Mouse (Mus musculus): ENCODE results near the gene Tmem216. TPM values are rescaled to one million over a fixed set of nuclear protein-coding genes. Genes with fewer than 3 reads are reported as not detected.
"Not testable (repeated sequence)": the region's sequence is repeated elsewhere in the genome, so short reads cannot be mapped to it uniquely, and the experiment has no call there.

Tmem216 gene
- total RNA-seq, 4 experiments from 2014 or later, result 20.9 to 28.1 (median 23.5) TPM

DNA sequence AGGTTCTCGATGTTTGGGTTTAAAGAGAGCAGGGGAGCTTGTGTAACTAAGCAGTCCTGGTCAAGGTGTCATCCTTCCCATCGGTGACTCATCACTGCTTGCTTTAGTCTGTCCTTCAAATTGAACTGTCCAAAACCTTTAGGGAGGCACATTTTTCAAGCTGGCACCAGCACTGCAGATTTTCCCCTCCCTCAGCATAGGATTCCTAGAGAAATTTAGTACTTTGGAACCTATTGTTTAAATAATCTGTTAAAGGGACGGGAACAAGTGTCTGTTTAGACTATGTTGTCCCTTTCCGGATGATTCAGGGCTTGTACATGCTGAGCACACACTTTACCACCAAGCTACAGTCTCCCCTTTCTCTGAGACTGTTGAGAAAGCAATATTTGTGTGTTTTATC lies 9.2 kb upstream of the Tmem216 start:
- DNase-seq, result no peak

DNA sequence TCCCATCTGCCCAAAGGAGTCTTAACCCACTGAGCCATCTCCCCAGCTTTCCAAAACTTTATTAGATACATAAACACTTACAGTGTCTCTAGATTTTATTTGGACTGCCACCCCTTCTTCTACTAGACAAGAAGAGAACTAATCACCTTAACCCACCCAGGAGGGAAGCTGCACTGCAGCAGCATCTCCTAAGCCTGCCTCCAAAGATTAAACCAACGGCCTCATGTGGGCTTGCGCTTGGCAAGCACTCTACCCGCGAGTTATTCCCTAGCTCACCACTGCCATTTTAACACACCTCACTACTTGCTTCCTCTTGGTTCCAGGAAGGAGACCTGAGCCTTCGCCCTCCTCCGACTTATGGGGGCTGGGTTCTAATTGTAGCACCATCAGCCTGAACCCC lies 8.2 kb upstream of the Tmem216 start:
- no peak for DNase-seq

DNA sequence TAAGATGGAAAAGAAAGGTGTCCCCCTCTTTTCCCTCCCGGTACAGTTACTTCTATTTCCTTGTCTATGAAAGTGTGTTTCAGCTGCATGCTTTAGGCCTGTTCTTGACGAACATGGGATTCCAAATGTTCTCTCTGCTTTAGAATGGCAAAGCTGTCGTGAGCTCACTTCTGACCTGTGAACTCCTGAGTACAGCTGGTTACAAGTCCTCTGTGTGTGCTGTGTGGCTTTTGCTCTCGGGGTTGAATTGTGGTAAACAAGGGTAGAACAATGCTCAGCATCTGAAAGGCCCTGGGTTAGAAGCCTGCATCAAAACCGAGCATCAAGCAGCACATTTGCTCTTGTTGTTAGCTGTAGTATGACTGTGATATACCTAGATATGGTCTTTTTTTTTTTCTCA lies 6.3 kb upstream of the Tmem216 start:
- DNase-seq, result no peak

DNA sequence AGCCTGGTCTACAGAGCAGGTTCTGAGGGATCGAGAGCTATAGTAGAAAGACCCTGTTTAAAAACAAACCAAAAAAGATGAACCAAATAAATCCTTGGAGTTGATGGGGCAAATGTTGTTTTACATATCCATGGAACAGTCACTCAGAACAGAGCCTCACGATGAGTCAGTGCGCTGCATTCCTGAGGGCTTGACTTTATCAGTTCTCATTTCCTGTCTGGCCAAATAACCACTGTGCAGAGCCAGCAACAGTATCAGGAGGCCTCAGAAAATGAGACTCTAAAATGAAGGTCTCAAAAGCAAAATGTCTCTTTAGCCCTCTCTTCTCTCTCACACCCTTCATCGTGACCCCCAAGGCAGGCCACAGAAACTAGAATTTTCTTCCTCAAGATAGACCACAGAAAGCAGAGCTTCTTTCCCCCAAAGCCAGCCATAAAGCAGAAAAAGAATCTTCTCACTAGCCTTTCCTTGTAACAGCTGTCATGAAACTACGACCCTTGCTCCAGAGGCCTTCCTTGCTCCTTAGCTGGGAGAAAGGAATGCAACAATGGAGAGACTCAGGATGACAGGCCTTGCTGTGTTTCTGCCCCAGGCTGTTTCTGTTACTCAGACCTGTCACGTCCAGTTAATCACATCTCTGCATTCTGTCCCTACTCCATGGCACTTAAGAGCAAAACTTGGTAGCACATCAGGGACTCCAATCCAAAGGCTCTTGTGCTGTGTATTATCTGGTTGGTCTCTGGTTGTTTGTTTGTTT lies 5.7 kb upstream of the Tmem216 start:
- peak; percentile 29 for DNase-seq

DNA sequence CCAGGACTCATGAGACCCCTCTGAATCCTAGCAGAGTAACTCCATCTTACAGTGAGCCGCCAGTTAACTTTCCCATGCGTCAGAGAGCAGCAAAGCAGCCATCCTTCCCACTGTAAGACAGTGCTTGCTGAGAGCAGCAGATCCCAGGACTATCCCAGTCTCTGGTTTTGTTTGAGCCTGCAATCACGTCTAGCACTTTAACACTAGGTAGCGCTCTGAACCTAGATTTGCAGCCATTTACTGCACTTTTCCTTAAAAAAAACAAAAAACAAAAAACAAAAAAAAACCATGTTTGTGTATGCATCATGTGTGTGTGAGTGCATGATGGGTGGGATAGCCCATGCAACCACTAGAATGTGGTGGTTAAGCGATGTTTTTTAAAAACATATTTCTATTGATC lies 4.1 kb upstream of the Tmem216 start:
- no peak for DNase-seq

DNA sequence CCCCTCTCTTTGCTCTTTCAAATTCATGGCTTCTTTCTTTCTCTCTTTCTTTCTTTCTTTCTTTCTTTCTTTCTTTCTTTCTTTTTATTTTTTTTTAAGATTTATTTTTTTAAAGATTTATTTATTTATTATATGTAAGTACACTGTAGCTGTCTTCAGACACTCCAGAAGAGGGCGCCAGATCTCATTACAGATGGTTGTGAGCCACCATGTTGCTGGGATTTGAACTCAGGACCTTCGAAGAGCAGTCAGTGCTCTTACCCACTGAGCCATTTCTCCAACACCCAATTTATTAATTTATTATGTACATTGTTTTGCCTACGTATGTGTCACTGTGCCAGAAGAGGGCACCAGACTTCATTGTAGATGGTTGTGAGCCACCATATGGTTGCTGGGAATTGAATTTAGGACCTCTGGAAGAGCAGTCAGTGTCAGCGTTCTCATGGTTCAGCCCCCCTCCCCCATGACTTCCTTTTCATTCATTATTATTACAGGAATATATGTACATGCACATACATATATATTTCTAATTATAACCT lies 1.9 kb upstream of the Tmem216 start:
- DNase-seq, result not testable (repeated sequence)

DNA sequence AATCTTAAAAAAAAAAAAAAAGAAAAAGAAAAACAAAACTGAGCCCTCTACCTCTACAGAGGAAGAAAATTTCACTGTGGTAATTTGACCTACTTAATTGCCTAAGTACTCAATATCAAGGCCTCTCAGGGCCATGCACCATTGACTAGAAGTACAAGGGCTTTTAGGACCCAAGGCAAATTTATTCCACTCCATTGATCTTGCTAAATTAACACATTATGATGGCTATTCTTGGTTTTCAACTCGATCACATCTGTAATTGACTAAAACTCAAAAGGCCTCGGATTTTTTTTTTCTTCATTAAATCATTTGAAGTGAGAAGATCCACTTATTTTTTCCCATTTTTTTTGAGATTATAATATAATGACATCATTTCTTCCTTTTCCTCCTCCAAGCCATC lies 1.4 kb upstream of the Tmem216 start:
- no peak for DNase-seq

DNA sequence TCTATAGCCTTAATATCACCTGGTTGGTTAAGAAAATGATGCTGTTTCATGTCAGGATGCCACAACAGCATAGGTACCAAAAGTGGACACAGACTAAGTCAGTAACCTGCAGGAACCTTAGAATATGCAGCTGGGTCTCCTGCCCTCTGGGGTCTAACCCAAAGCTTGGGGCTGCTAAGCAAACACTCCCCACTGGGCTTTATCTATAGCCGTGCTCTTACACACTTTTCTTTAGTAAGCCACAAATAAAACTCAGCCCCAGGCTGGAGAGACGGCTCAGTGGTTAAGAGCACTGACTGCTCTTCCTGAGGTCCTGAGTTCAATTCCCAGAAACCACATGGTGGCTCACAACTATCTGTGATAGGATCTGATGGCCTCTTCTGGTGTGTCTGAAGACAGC lies 963 bp upstream of the Tmem216 start:
- DNase-seq, result no peak

DNA sequence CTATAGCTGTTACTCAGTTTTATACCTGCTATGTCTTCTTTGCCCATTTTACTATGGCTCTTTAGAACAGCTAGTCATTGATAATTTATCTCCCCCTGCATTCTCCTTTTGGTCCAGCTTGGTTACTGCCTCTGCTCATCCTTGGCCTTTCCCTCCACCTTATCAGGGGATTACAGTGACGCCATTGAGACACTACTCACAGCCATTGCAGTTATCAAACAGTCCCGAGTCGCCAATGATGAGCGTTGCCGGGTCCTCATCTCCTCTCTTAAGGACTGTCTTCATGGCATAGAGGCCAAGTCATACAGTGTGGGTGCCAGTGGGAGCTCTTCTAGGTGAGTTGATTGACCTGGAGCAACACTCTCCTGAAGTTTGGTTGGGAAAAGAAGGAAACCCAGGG lies 16.6 kb downstream of the Tmem216 start:
- no peak for DNase-seq

DNA sequence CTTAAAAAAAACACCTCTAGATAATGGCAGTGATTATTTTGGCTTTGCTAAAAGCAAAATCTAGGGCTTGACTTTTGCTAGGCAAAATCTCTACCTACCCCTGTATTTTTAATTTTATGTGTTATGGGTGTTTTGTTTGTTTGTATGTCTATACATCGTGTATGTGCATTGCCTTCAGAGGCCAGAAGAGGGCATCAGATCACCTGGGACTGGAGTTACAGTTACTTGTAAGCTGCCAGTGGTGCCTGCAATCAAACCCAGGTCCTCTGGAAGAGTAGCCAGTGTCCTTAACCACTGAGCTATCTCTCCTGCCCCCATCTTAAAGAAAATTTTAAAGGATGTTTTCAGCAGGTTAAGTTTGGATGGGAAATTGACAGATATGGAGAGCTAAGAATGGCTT lies 26.0 kb downstream of the Tmem216 start:
- no peak for DNase-seq

DNA sequence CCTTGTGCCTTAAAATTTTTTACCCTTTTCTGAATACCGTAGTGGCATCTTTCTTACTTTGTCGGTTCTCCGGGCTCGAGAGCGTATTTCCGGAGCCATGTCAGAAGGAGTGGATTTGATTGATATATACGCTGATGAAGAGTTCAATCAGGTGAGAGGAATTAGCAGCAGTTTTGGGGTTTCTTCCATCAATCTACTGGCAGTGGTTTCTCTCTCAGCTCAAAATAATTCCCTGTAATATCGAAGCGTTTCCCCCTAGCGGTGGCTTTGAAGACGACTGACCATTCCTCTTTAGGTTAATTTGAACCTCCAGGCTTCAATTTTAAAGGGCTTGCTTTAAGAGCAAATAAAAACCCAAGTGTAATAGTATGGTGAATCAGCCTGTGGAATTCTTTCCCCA lies 30.1 kb downstream of the Tmem216 start, which contains the start of gene Sdhaf2:
Sdhaf2 (minus strand) TSS at position 233 of the 400 bp plus-strand sequence.
- DNase-seq, result no peak

DNA sequence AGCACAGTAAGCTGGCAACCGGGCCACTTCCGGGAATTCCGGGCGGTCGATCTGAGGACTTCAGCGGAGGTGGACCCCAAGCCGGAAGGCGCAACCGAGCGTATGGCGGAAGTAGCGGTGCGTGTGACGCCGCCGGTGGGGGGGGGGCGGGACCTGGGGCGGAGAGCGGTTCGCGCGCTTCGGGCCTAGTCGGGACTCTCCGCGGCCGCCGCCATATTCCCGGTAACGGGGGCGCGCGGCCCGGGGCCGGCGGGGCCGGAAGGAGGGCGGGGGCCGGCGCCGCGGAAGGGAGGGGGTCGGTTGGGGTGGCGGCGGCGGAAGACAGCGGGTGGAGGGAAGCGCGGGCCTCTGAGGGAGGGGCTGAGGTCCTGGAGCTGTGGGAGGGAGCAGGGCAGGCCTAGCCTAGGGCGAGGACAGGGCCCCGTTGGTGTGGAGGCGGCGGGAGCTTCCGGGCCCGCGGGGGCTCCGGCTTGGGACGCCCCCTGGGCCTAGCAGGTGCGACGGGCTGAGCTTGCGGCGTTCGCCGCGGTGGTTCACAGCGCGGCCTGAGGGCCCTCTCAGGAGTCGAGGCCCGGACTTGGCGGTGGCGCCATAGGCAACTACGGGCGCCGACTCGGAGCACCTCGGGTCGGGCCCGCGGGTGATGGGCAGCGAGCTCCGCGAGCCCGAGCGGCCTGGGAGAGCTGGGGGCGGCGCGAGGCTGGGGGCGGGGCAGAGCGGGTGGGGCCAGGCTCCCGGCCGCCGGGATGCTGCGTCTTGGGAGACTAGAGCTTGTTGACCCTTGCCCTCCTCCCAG lies 30.7 kb downstream of the Tmem216 start, which contains the start of gene Cpsf7:
Cpsf7 (plus strand) TSS at position 161 of the 796 bp plus-strand sequence.
- DNase-seq, result peak; percentile 89

DNA sequence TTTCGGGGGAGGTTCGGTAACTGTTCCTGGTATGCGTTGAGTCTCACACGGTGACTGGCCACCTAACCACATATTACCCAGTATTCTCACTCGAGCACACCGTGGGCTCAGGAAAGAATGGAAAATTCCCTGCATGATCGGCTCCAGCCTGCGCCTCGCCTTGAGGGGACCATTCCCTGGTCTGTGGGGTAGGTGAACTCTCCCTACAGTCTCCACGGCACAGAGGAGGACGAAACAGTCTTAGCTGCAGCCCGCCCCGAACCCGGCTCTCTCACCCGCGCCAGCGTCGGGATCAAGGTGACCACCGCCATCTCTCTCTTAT lies 31.3 kb downstream of the Tmem216 start:
- no peak for DNase-seq

DNA sequence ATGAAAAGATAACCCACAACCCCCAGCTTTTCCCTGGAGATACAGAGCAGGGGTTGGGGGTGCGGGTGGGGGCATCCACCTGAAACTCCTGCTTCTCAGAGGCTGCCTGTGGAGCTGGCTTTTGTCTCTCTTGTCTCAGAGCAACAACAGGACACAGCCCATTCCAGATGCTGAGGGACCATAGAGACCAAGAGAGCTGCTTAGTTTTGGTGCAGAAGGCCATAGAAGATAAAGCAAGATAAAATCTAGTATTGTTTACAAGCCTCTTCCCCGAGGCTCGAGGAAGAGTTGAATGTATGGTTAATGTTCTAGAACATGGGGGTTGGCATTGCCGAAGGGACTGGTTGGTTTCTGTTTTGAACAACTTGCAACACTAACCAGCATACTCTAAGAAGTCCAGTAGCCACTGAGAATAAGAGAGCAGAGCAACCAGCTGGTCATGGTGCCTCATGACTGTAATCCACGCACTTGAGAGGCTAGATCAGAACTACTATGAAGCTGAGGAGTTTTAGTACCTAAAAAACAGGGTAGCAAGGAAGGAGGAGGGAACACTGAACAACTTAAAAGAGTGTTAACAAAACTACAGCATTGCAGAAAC lies 32.5 kb downstream of the Tmem216 start:
- DNase-seq, result no peak

DNA sequence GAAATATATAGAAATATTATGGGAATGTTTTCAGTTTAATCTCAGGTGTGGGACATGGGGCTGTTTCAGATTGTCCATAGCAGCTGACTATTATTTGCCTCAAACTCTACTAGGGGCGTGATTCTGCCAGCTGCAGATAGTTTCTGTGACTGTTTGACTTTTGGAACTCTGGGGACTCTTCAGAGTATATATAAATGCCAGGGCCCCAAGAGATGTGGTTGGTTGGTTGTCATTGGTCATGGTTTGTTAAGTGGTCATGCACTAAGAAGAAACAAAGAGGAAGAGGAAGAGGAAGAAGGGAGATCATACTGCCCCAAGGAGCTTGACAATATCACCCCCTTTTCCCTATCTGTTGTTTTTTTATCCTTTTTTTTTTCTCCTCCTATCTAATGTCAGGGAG lies 34.1 kb downstream of the Tmem216 start:
- DNase-seq, result no peak

DNA sequence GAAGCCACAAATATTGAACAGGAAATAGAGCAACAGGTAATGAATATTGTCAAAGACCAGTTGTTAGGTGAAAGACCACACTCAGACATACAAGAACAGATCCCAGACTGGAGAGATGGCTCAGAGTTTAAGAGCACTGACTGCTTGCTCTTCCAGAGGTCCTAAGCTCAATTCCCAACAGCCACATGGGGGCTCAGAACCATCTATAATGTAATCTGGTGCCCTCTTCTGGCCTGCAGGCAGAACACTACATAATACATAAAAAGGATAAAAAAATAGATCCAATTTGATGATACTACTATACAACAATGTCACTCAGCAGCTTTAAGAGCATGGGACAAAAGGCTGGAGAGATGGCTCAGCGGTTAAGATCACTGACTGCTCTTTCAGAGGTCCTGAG lies 35.7 kb downstream of the Tmem216 start:
- DNase-seq, result no peak

DNA sequence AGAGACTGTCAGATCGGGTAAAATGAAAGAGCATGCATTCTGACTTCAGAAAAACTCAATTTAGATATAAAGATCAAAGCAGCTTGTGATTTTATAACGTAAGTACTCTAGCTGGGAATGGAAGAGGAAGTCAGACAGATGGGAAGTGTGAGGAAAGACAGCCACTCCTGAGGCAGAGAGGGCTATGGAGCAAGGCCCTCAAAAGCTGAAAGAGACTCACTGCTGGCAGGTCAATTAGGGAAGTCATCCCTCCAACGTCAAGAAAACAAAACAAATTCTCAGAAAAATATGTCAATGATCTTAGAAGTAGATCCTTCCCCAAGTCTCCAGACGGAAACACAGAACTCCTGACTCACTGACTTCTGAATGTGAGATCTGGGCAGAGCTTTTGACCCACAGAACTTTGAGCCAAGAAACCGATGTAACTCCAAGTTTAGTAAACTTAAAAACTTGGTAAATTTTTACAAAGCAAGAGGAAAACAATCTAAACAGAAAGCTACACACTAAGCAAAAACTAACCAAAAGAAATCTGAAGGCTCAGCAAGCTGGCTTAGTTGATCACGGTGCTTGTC lies 45.2 kb downstream of the Tmem216 start:
- DNase-seq, result no peak

DNA sequence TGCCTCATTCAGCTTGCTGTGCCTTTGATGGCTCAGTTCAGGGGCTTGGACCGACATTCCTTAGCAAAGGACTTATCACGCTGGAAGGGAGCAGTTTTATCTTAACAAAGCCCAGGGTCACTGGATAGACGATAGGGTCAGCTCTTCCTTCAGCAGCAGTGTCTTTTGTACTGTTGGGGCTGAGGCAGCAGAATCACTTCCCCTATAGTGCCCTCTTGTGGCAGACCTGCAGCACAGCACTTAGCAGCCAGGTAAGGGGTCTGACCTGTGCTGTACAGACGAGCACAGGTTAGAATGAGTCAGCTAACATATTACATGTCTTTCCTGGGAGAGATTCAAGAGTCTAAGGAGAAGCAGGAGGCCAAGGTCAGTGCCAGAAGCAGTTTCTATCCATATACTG lies 53.5 kb downstream of the Tmem216 start:
- no peak for DNase-seq

DNA sequence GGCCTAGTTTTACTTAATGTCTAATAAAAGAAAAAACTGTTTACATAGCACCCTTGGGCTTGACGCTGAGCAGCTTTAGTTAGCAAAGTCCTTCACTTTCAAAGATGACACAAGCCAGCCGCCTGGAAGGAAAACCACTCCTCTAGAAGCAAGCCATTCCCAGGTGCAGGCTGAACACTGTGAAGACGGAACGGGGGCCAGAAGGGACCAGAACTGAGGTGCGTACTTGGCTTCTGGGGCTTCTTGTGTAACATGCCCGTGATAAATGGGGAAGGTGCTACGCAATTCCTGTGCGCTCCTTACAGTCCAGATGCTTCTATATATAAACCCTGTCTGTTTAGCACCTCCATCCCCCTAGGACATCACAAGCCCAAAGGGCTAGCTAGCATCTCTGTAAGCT lies 55.5 kb downstream of the Tmem216 start:
- DNase-seq, result no peak

DNA sequence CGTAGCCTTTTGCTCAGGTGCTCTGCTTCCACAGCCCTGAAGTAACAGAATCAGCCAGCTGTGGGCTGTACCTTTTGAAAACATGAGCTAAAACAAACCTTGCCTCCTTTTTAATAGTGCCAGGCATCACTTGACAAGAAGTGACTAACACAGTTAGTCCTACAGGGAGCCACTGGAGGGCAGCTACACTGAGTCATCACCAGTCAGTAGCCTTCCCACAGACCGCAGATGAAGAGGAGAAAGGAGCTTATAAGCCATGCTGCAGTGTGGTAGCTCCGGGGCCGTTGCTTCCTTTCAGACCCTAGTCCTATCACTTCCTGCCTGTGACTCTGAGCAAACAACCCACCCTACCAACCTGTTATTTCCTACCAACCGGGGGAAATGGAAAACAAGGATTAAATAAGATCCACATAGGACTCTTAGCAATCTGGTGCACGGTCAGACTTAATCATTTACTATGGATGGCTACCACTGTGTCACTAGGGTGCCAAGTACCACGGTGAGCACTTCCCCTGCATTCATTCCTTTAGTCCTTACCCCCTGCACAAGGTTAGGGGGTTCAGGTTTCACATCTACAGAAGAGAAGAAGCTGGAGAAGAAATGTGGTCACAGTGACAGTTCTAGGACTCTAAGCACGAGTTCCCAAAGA lies 58.4 kb downstream of the Tmem216 start:
- DNase-seq, result no peak

DNA sequence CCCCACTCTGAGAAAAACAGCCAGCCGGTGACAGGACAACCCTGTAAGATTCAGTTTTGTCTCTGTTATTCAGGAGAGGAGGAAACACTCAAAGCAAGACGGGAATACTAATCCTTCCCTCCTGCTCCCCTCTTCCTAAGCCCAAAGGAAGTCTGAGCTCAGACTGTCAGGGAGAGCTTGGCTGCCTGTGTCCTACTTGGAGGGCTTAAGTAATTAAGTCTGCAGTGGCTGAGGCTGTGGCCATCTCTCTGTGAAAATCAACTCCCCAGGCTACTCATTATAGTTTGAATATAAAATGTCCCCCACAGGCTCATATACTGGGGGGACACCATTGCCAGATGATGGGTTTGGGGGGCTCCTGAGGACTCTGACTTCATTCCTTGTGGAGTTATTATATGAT lies 59.1 kb downstream of the Tmem216 start:
- no peak for DNase-seq

DNA sequence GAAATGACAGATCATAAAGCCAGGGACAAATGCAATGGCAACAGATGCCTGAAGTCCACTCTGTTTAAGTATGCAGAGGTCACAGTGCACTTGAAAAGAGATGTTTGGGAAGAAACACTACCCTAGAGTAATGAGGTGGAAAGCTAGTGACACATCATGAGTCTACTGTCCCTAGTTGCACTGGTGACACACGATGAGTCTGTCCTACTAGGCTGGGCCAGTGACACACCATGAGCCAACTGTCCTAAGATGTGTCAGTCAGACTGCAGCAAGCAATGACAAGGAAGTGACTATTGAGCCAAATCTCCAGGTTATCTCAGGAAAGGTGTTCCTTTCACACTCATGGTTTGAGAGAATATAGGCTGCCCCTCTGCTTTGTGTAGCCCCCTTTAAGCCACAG lies 60.4 kb downstream of the Tmem216 start:
- peak; percentile 38 for DNase-seq

All from adrenal gland, adult 8-10 months (tissue).